Mouse (Mus musculus) layer of hippocampus, postnatal 10 days (tissue): ENCODE measurements around the gene Vmn1r152. TPM values are rescaled to one million over a fixed set of nuclear protein-coding genes. Genes with fewer than 3 reads are reported as not detected.
"Not testable (repeated sequence)": the region's sequence is repeated elsewhere in the genome, so short reads cannot be mapped to it uniquely, and the experiment has no call there.

ENCODE experiments used
- DNase-seq, 2 experiments: peaks; one replicate each; pipeline ENCODE4 v3.0.0; 2021; ENCODE audit warnings: low spot score in 2 of 2
- long read RNA-seq: library from polyadenylated mRNA; stranded (forward); transcript quantifications from one replicate; pipeline ENCODE4 v2.0.0, GENCODE M21; 2023
- total RNA-seq, 2 experiments: library from RNA; stranded (reverse); gene quantifications; 2 replicates each; pipeline ENCODE4 v1.2.3; 2021

The Vmn1r152 gene
- total RNA-seq: not detected
- long read RNA-seq: 0 reads

DNA sequence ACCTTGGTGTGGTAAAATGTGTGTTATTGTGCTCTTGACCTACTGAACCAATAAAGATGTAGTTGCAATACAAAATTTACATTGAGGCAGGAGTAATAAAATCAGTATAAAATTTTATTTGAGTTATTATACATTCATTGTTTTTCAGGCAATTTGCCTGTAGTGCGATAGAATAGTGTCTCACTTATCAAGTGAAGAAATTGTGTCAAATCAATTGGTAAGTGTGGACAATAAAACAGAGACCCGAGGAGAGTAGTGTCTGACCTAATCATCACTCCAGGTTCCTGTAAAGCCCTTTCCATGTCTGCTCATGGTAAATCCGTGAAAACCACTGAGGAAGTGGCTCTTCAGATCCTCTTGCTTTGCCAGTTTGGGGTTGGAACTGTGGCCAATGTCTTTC, at the start of gene Vmn1r152:
Vmn1r152 (plus strand) TSS at position 301 of the 400 bp plus-strand sequence.
- DNase-seq: not testable (repeated sequence)

DNA sequence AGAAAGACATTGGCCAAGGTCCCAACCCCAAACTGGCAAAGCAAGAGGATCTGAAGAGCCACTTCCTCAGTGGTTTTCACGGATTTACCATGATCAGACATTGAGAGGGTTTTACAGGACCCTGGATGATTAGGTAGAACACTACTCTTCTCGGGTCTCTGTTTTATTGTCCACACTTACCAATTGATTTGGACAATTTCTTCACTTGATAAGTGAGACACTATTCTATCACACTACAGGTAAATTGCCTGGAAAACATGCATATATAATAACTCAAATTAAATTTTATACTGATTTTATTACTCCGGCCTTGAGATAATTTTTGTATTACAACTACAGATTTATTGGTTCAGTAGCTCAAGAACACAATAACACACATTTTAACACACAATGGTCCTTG, 23.2 kb upstream of the Vmn1r152 start, which contains the start of gene Vmn1r151:
Vmn1r151 (minus strand) TSS at position 101 of the 400 bp plus-strand sequence.
- DNase-seq: not testable (repeated sequence)

DNA sequence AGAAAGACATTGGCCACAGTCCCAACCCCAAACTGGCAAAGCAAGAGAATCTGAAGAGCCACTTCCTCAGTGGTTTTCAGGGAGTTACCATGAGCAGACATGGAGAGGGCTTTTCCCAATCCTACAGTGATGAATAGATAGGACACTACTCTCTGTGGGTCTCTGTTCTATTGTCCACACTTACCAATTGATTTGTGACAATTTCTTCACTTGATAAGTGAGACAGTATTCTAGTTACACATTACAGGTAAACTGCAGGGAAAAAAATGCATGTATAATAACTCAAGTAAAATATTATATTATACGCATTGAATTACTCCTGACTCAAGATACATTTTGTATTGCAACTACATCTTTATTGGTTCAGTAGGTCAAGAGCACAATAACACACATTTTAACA, 12.0 kb downstream of the Vmn1r152 start, which contains the start of gene Gm8677:
Gm8677 (minus strand) TSS at position 101 of the 400 bp plus-strand sequence.
- not testable (repeated sequence) for DNase-seq

DNA sequence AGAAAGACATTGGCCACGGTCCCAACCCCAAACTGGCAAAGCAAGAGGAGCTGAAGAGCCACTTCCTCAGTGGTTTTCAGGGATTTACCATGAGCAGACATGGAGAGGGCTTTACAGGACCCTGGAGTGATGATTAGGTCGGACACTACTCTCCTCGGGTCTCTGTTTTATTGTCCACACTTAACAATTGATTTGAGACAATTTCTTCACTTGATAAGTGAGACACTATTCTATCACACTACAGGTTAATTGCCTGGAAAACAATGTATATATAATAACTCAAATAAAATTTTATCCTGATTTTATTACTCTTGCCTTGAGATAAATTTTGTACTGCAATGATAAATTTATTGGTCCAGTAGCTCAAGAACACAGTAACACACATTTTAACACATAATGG, 42.5 kb downstream of the Vmn1r152 start, which contains the start of gene Gm4201:
Gm4201 (minus strand) TSS at position 101 of the 400 bp plus-strand sequence.
- not testable (repeated sequence) for DNase-seq

Other genes with a start within 250 kb of the Vmn1r152 start
- gene Gm4187, start 193.2 kb upstream of the Vmn1r152 start, total RNA-seq: not detected
- gene Gm8660, start 151.9 kb upstream of the Vmn1r152 start, total RNA-seq: not detected
- gene Vmn1r148, start 109.4 kb upstream of the Vmn1r152 start, total RNA-seq: not detected
- not detected for gene Vmn1r149, start 84.7 kb upstream of the Vmn1r152 start, total RNA-seq
- not detected for gene Gm10665, start 58.9 kb upstream of the Vmn1r152 start, total RNA-seq
- gene Vmn1r151, start 23.3 kb upstream of the Vmn1r152 start, total RNA-seq: not detected
- gene Gm8677, start 11.9 kb downstream of the Vmn1r152 start, total RNA-seq: not detected
- gene Gm4201, start 42.4 kb downstream of the Vmn1r152 start, total RNA-seq: not detected
- gene Gm4565, start 65.2 kb downstream of the Vmn1r152 start, total RNA-seq: not detected
- not detected for gene Vmn1r155, start 135.1 kb downstream of the Vmn1r152 start, total RNA-seq
- gene Gm8693, start 169.3 kb downstream of the Vmn1r152 start, total RNA-seq: not detected
- gene Gm4567, start 196.7 kb downstream of the Vmn1r152 start, total RNA-seq: not detected
- not detected for gene Vmn1r157, start 238.7 kb downstream of the Vmn1r152 start, total RNA-seq